Mouse (Mus musculus) bone marrow macrophage, adult 2 months (primary cell): ENCODE data around the gene Gm49425.

Experiments used
- CTCF ChIP-seq: IDR thresholded peaks from 2 replicates; pipeline ENCODE4 v1.5.1; 2012; ENCODE audit warnings: low read depth, mild to moderate bottlenecking, low read length, moderate library complexity
- POLR2A ChIP-seq: IDR thresholded peaks from 2 replicates; pipeline ENCODE4 v1.6.1; 2012; ENCODE audit warnings: mild to moderate bottlenecking, low read depth, low read length, borderline replicate concordance

DNA sequence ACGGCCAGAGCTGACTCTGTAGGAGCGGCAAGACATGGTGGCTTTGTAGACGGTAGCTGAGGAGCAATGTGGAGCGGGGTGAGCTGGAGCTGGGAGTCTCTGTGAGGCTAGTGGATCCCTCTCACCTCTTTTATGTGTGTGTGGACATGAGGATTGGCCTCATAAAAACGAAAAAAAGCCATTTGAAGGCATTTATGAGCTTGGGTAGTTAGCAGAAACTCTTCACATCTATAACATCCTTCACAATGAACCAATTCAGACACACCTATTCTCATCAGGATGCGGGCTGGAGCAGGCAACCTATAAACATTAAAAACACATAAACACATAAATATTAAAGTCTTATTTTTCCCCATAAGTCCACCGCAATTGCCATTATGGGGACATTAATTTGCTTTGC, 15.7 kb upstream of the Gm49425 start, which contains the start of gene Krt84:
- TF ChIP-seq POLR2A (no peak), CTCF (no peak)
